Comparison of ENCODE assay signal across 11 mouse cellular contexts in the genomic region with DNA sequence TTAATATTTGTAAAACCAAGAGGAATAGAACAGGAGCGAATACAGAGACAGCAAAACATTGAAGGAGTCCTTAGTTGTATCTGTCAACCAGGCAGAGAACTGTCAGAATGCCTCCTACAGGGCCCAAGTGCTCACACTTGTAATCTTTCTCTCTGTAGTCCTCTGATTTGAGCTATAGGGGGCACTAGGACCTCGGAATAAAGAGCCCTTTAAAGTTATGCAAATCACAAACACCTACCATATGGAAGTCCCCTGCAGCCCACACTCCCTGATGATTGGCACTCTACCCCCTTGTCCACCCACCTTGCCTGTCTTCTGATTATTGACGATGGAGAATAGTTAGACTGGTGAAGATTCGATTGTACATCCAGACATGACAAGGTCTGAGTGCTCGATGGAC.
DNase-seq lines count a peak whose midpoint lies in the region; ATAC-seq and TF ChIP-seq lines count a peak whose summit lies in the region.
"Had no signal": no experiment of that assay in that cellular context is flagged by ENCODE, and none has a peak within 500 bp of the region (broad histone marks: within the 10 kb centered on the region; RNA-seq: fewer than 3 reads in every experiment).

No protein-coding gene starts in this region.

- POLR2A ChIA-PET in Patski (lab: Charles Lee) = interaction anchor here (0.6 kb wide), 1 partner anchor 252 kb away, joined by 3 read pairs; no protein-coding TSS in a partner anchor

- peak; percentile 54 for ATAC-seq in Patski
- ATAC-seq: hindbrain, embryonic 16.5 days had no signal

- peak; percentile 14 for DNase-seq in embryo, embryonic 10 days (ENCODE audit: low spot score)
- no peak for DNase-seq in embryo, embryonic 9.5 days (ENCODE audit: extremely low spot score)
- DNase-seq in left cerebral cortex, adult 2 months (ENCODE audit: extremely low spot score in 1 of 2, low spot score in 2 of 2) = no peak
- no peak for DNase-seq in left cerebral cortex, postnatal 10 days (ENCODE audit: extremely low spot score in 1 of 2, low spot score in 2 of 2)
- DNase-seq in Patski (ENCODE audit: low read depth, low spot score) = no peak
- DNase-seq in layer of hippocampus, adult 9-10 months (ENCODE audit: low spot score) = peak; percentile 35
- DNase-seq in gastrocnemius, postnatal 10 days = no peak
- no peak for DNase-seq in adrenal gland, adult 18-20 months (ENCODE audit: low spot score in 2 of 2)
- DNase-seq: kidney, postnatal 4 days; liver, embryonic 13.5 days had no signal

- intact Hi-C loops in left cerebral cortex, adult 2 months (cut with DNase I) = loop anchor here (5.0 kb wide), 1 partner anchor 838 kb away; no protein-coding TSS in a partner anchor
- intact Hi-C loops in left cerebral cortex, postnatal 10 days (cut with DNase I) = no loop called here

- CTCF ChIA-PET in Patski (lab: Charles Lee) = interaction anchor here (0.8 to 2.0 kb wide), 6 partner anchors 10 to 854 kb away, joined by 3 to 8 read pairs (median 4); no protein-coding TSS in a partner anchor

- H3K27me3 ChIP-seq in Patski = peaks cover under 1% of the 10 kb centered on the region
- H3K27me3 ChIP-seq: liver, embryonic 13.5 days had no signal

- in situ Hi-C loops in Patski (cut with MboI; ENCODE audit: low pct_unique_long_range_greater_than_20kb) = loop anchor here (25.0 kb wide), 1 partner anchor 707 kb away; no protein-coding TSS in a partner anchor

- TF ChIP-seq CTCF in left cerebral cortex, adult 2 months (IDR thresholded peaks at IDR 0.05) = peak; percentile 57
- peak; percentile 77 for TF ChIP-seq CTCF in Patski (IDR thresholded peaks at IDR 0.05)

- no peak overlapping the region for H3K4me3 ChIP-seq in left cerebral cortex, adult 2 months
- H3K4me3 ChIP-seq: liver, embryonic 13.5 days had no signal

- no peak overlapping the region for H3K27ac ChIP-seq in left cerebral cortex, adult 2 months
- H3K27ac ChIP-seq: liver, embryonic 13.5 days had no signal

Comparison
In these comparisons a context has a peak if more than half of its experiments do, and no peak if none do; other contexts are left out.
1. DNase-seq: peak in embryo, embryonic 10 days (single experiment) and layer of hippocampus, adult 9-10 months (single experiment); none in embryo, embryonic 9.5 days (single experiment), left cerebral cortex, adult 2 months (0 of 2), left cerebral cortex, postnatal 10 days (0 of 2), Patski (single experiment), gastrocnemius, postnatal 10 days (single experiment) and adrenal gland, adult 18-20 months (0 of 2).